ENCODE assay signal across 12 mouse cellular contexts in the genomic region with DNA sequence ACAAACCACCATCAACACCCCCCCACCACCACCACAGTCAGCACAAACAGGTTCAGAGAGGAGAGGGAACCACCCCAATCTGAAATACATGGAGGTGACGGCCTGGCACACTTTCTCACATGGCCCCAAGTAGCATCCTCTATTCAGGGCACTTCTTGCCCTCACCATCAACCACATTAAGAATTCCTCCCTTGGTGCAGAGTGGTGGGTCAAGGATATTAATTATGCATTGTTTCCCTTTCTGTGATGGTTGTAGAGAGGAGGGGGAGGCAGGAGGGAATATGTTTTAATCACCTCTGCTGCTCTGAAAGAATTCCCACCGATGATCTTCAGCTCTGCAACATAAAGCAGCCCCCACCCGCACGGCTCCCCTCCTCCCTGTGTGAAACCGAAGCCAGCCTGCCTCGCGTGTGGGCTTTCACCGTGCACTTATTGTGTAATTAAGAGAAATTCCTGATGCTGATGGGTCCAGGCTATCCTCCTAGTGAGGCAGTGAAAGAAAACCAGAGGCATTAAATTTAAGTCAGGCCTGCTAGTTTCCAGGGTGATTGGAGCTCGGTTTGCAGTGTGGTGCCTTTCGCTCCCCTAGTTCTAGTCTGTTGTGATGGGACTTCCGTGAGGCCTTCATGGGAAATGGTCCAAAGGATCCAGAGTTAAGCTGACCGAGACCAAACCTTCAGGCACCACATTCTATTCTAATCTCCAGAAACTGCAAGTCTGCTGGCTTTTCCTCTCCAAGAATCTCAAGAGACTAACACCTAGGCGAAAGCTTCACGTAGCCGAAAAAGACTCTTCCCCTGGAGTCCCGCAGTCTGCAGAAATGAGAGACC.
DNase-seq lines count a peak whose midpoint lies in the region; ATAC-seq lines count a peak whose summit lies in the region.
"Had no signal": no experiment of that assay in that cellular context is flagged by ENCODE, and none has a peak within 500 bp of the region (broad histone marks: within the 10 kb centered on the region; RNA-seq: fewer than 3 reads in every experiment).

No protein-coding gene starts in this region.

- peak overlapping the region; percentile 28; the same call in 1 of the 2 replicates for H3K27ac ChIP-seq in embryonic facial prominence, embryonic 13.5 days
- peak overlapping the region; percentile 71 for H3K27ac ChIP-seq in hindbrain, embryonic 12.5 days
- H3K27ac ChIP-seq in midbrain, embryonic 16.5 days (ENCODE audit: low read length) = peak overlapping the region; percentile 0
- H3K27ac ChIP-seq: limb, embryonic 15.5 days had no signal

- H3K9me3 ChIP-seq in embryonic facial prominence, embryonic 13.5 days = no peaks in the 10 kb centered on the region
- H3K9me3 ChIP-seq in hindbrain, embryonic 12.5 days (replicated peaks) = no peaks in the 10 kb centered on the region
- H3K9me3 ChIP-seq in midbrain, embryonic 16.5 days (replicated peaks; ENCODE audit: control insufficient read depth, low read length, poor library complexity, severe bottlenecking) = no peaks in the 10 kb centered on the region
- H3K9me3 ChIP-seq: limb, embryonic 15.5 days had no signal

- 63% methylated on average over 16 of the region's 16 CpGs for WGBS in embryonic facial prominence, embryonic 13.5 days
- 55% methylated on average over 16 of the region's 16 CpGs for WGBS in hindbrain, embryonic 12.5 days
- WGBS in midbrain, embryonic 16.5 days = 43% methylated on average over 16 of the region's 16 CpGs

- peaks cover 30% of the 10 kb centered on the region for H3K4me1 ChIP-seq in embryonic facial prominence, embryonic 13.5 days
- H3K4me1 ChIP-seq in hindbrain, embryonic 12.5 days = peaks cover 42% of the 10 kb centered on the region
- peaks cover 41% of the 10 kb centered on the region for H3K4me1 ChIP-seq in midbrain, embryonic 16.5 days (ENCODE audit: control insufficient read depth, insufficient read depth, low read length)

- H3K27me3 ChIP-seq in embryonic facial prominence, embryonic 13.5 days = no peaks in the 10 kb centered on the region
- no peaks in the 10 kb centered on the region for H3K27me3 ChIP-seq in hindbrain, embryonic 12.5 days
- no peaks in the 10 kb centered on the region for H3K27me3 ChIP-seq in midbrain, embryonic 16.5 days (ENCODE audit: control insufficient read depth, insufficient read depth, low read depth, low read length)
- H3K27me3 ChIP-seq: limb, embryonic 15.5 days had no signal

- 0 out of 2 replicates have a peak overlapping the region, but pooled peaks have one; percentile 6 for H3K9ac ChIP-seq in embryonic facial prominence, embryonic 13.5 days
- H3K9ac ChIP-seq in hindbrain, embryonic 12.5 days = no peak overlapping the region
- H3K9ac ChIP-seq in midbrain, embryonic 16.5 days (ENCODE audit: low read depth, low read length) = 0 out of 2 replicates have a peak overlapping the region, but pooled peaks have one; percentile 6
- H3K9ac ChIP-seq: limb, embryonic 15.5 days had no signal

- no peaks in the 10 kb centered on the region for H3K36me3 ChIP-seq in embryonic facial prominence, embryonic 13.5 days
- H3K36me3 ChIP-seq in hindbrain, embryonic 12.5 days = no peaks in the 10 kb centered on the region
- 0 out of 2 replicates have a peak, but pooled peaks cover 2% of the 10 kb centered on the region for H3K36me3 ChIP-seq in midbrain, embryonic 16.5 days (ENCODE audit: control insufficient read depth, insufficient read depth, low read length)
- H3K36me3 ChIP-seq: limb, embryonic 15.5 days had no signal

- DNase-seq in frontal cortex, postnatal 36 days (ENCODE audit: low spot score in 2 of 2) = no peak
- DNase-seq in lung, postnatal 14 days = no peak
- no peak for DNase-seq in cerebellum, postnatal 36 days
- DNase-seq: adrenal gland, postnatal 25 days; cerebellum, adult 11-12 months had no signal

- no peak overlapping the region for H3K4me2 ChIP-seq in embryonic facial prominence, embryonic 13.5 days
- H3K4me2 ChIP-seq in hindbrain, embryonic 12.5 days (replicated peaks) = no peak overlapping the region
- no peak overlapping the region for H3K4me2 ChIP-seq in midbrain, embryonic 16.5 days (ENCODE audit: low read length)
- H3K4me2 ChIP-seq: limb, embryonic 15.5 days had no signal

- ATAC-seq in frontal cortex, adult (ENCODE audit: low TSS enrichment) = 0 out of 2 replicates have a peak, but pooled peaks have one; percentile 3
- ATAC-seq in embryonic facial prominence, embryonic 13.5 days (ENCODE audit: insufficient number of reproducible peaks, insufficient read depth, low FRiP score, low TSS enrichment, low read depth) = no peak
- ATAC-seq in hindbrain, embryonic 12.5 days (ENCODE audit: low FRiP score) = peak; percentile 72
- peak; percentile 49 for ATAC-seq in midbrain, embryonic 16.5 days
- no peak for ATAC-seq in granulocyte monocyte progenitor cell, adult 5-6 weeks (replicated peaks; ENCODE audit: poor library complexity, severe bottlenecking)
- ATAC-seq: intestine, postnatal 0 days had no signal

- H3K4me3 ChIP-seq in embryonic facial prominence, embryonic 13.5 days = no peak overlapping the region
- no peak overlapping the region for H3K4me3 ChIP-seq in hindbrain, embryonic 12.5 days
- H3K4me3 ChIP-seq in midbrain, embryonic 16.5 days (ENCODE audit: low read depth, low read length) = no peak overlapping the region
- H3K4me3 ChIP-seq: limb, embryonic 15.5 days had no signal

Comparison
In these comparisons a context has a peak if more than half of its experiments do, and no peak if none do; other contexts are left out.
1. ATAC-seq: peak in frontal cortex, adult (single experiment), hindbrain, embryonic 12.5 days (single experiment) and midbrain, embryonic 16.5 days (single experiment); none in embryonic facial prominence, embryonic 13.5 days (single experiment) and granulocyte monocyte progenitor cell, adult 5-6 weeks (single experiment).
2. H3K27ac ChIP-seq: peak in every context shown above with its lines; median percentile 71 in hindbrain, embryonic 12.5 days; 28 in embryonic facial prominence, embryonic 13.5 days; 0 in midbrain, embryonic 16.5 days.